Mouse (Mus musculus) G1E (cell line): ENCODE measurements around the gene Ltbp4.

Source experiments
- CTCF ChIP-seq: IDR thresholded peaks from 2 replicates; pipeline ENCODE4 v1.5.1; 2012; ENCODE audit warnings: low read depth, low read length, inconsistent platforms, mixed read lengths
- POLR2AphosphoS5 ChIP-seq: IDR thresholded peaks from 2 replicates; pipeline ENCODE4 v1.6.1; 2012; ENCODE audit warnings: low read depth, low read length, inconsistent platforms; ENCODE audit not compliant: insufficient replicate concordance
- TAL1 ChIP-seq: conservative IDR thresholded peaks from 2 replicates; pipeline ENCODE4 v1.6.1; 2012; ENCODE audit warnings: low read depth, low read length, inconsistent platforms, mixed read lengths

GRCm38 (mm10) chr7:27354144-27354543 is 16.7 kb upstream of the Ltbp4 start:
- no peak for TF ChIP-seq POLR2AphosphoS5
- TF ChIP-seq CTCF: no peak
- no peak for TF ChIP-seq TAL1
